Comparison of ENCODE assay signal across 15 mouse cellular contexts in genomic region chr8:105624831-105625230, GRCm38 (mm10). TPM values are rescaled to one million over a fixed set of nuclear protein-coding genes. Genes with fewer than 3 reads are reported as not detected.
DNase-seq lines count a peak whose midpoint lies in the region; ATAC-seq lines count a peak whose summit lies in the region.
"Had no signal": no experiment of that assay in that cellular context is flagged by ENCODE, and none has a peak within 500 bp of the region (broad histone marks: within the 10 kb centered on the region; RNA-seq: fewer than 3 reads in every experiment).

No protein-coding gene starts in this region.

- peaks cover 36% of the 10 kb centered on the region for H3K4me1 ChIP-seq in heart, embryonic 13.5 days
- peaks cover 23% of the 10 kb centered on the region for H3K4me1 ChIP-seq in neural tube, embryonic 11.5 days (ENCODE audit: control insufficient read depth, insufficient read depth, low read length)
- H3K4me1 ChIP-seq in embryonic facial prominence, embryonic 12.5 days: peaks cover 26% of the 10 kb centered on the region
- peaks cover 46% of the 10 kb centered on the region for H3K4me1 ChIP-seq in neural tube, embryonic 13.5 days (replicated peaks)

- H3K36me3 ChIP-seq in heart, embryonic 13.5 days: peaks cover 43% of the 10 kb centered on the region
- peaks cover 3% of the 10 kb centered on the region; the same call in 1 of the 2 replicates for H3K36me3 ChIP-seq in neural tube, embryonic 11.5 days (ENCODE audit: control insufficient read depth, insufficient read depth, low read length)
- peaks cover 22% of the 10 kb centered on the region for H3K36me3 ChIP-seq in embryonic facial prominence, embryonic 12.5 days
- H3K36me3 ChIP-seq in neural tube, embryonic 13.5 days: peaks cover 33% of the 10 kb centered on the region

- no peak overlapping the region for H3K4me2 ChIP-seq in heart, embryonic 13.5 days
- no peak overlapping the region for H3K4me2 ChIP-seq in neural tube, embryonic 11.5 days (ENCODE audit: low read depth)
- no peak overlapping the region for H3K4me2 ChIP-seq in embryonic facial prominence, embryonic 12.5 days (replicated peaks)
- no peak overlapping the region for H3K4me2 ChIP-seq in neural tube, embryonic 13.5 days

- peak overlapping the region; percentile 7; the same call in 1 of the 2 replicates for H3K27ac ChIP-seq in heart, embryonic 13.5 days (replicated peaks)
- H3K27ac ChIP-seq in neural tube, embryonic 11.5 days (ENCODE audit: low read depth, low read length): peak overlapping the region; percentile 71
- peak overlapping the region; percentile 83 for H3K27ac ChIP-seq in embryonic facial prominence, embryonic 12.5 days
- peak overlapping the region; percentile 59; the same call in 1 of the 2 replicates for H3K27ac ChIP-seq in neural tube, embryonic 13.5 days (replicated peaks)
- H3K27ac ChIP-seq: gastrocnemius, adult 2 months had no signal

- no peak for DNase-seq in heart, adult 18-20 months
- DNase-seq in neural tube, embryonic 11.5 days (ENCODE audit: low spot score): no peak
- DNase-seq in neural tube, embryonic 10.5 days (ENCODE audit: extremely low spot score, low spot score): no peak
- DNase-seq in adrenal gland, adult (ENCODE audit: inconsistent age in 2 of 2, low spot score in 1 of 2): no peak
- DNase-seq: cerebellum, postnatal 36 days; gastrocnemius, adult 2 months; lung, postnatal 36 days had no signal

- no peak overlapping the region for H3K4me3 ChIP-seq in heart, embryonic 13.5 days
- H3K4me3 ChIP-seq in neural tube, embryonic 11.5 days (ENCODE audit: low read depth, low read length): no peak overlapping the region
- no peak overlapping the region for H3K4me3 ChIP-seq in embryonic facial prominence, embryonic 12.5 days
- H3K4me3 ChIP-seq in neural tube, embryonic 13.5 days: no peak overlapping the region
- H3K4me3 ChIP-seq: gastrocnemius, adult 2 months; myocyte had no signal

- H3K27me3 ChIP-seq in heart, embryonic 13.5 days (replicated peaks): no peaks in the 10 kb centered on the region
- no peaks in the 10 kb centered on the region for H3K27me3 ChIP-seq in neural tube, embryonic 11.5 days (ENCODE audit: control insufficient read depth, insufficient read depth, low read length)
- H3K27me3 ChIP-seq in embryonic facial prominence, embryonic 12.5 days: no peaks in the 10 kb centered on the region
- no peaks in the 10 kb centered on the region for H3K27me3 ChIP-seq in neural tube, embryonic 13.5 days

- no peak for ATAC-seq in heart, embryonic 13.5 days (ENCODE audit: extremely low read depth, insufficient number of reproducible peaks, low FRiP score, low TSS enrichment)
- ATAC-seq in neural tube, embryonic 11.5 days (ENCODE audit: insufficient read depth, low FRiP score, low TSS enrichment): no peak
- ATAC-seq in embryonic facial prominence, embryonic 12.5 days (ENCODE audit: insufficient number of reproducible peaks, insufficient read depth, low FRiP score, low TSS enrichment): no peak
- ATAC-seq in neural tube, embryonic 13.5 days (ENCODE audit: low read depth): no peak
- no peak for ATAC-seq in megakaryocyte-erythroid progenitor cell, adult 5-6 weeks (replicated peaks; ENCODE audit: low FRiP score, low TSS enrichment, poor library complexity, severe bottlenecking)
- ATAC-seq: intestine, postnatal 0 days had no signal

- 58% methylated on average over 1 of the region's 1 CpGs for WGBS in heart, embryonic 13.5 days
- 61% methylated on average over 1 of the region's 1 CpGs for WGBS in neural tube, embryonic 11.5 days
- 42% methylated on average over 1 of the region's 1 CpGs for WGBS in embryonic facial prominence, embryonic 12.5 days
- 62% methylated on average over 1 of the region's 1 CpGs for WGBS in neural tube, embryonic 13.5 days

- H3K9ac ChIP-seq in heart, embryonic 13.5 days: no peak overlapping the region
- no peak overlapping the region; the same call in 1 of the 2 replicates for H3K9ac ChIP-seq in neural tube, embryonic 11.5 days (ENCODE audit: low read length)
- H3K9ac ChIP-seq in embryonic facial prominence, embryonic 12.5 days: peak overlapping the region; percentile 15; the same call in 1 of the 2 replicates
- H3K9ac ChIP-seq in neural tube, embryonic 13.5 days: no peak overlapping the region

- no peaks in the 10 kb centered on the region for H3K9me3 ChIP-seq in heart, embryonic 13.5 days
- H3K9me3 ChIP-seq in neural tube, embryonic 11.5 days (ENCODE audit: control insufficient read depth, low read length): no peaks in the 10 kb centered on the region
- no peaks in the 10 kb centered on the region for H3K9me3 ChIP-seq in embryonic facial prominence, embryonic 12.5 days
- no peaks in the 10 kb centered on the region for H3K9me3 ChIP-seq in neural tube, embryonic 13.5 days

RNA-seq across cellular contexts. Expression of gene Ctcf, which starts 11.5 kb away (rescaled TPM):
- polyA plus RNA-seq in heart, embryonic 13.5 days (2015; fragmentation: Nextera tagmentation; extraction: Ambion mirVana): 67.1 and 76.2 TPM in 2 replicates
- 10 to 100 TPM; 39.9 to 40.9 TPM for total RNA-seq in heart, adult 18-20 months (2021)
- 98.5 and 111 TPM in 2 replicates for polyA plus RNA-seq in neural tube, embryonic 11.5 days (2014; fragmentation: Nextera tagmentation; extraction: Ambion mirVana)
- polyA plus RNA-seq in embryonic facial prominence, embryonic 12.5 days (2016; fragmentation: Nextera tagmentation; extraction: Ambion mirVana): 138 and 152 TPM in 2 replicates
- 105 and 118 TPM in 2 replicates for polyA plus RNA-seq in neural tube, embryonic 13.5 days (2015; fragmentation: Nextera tagmentation; extraction: Ambion mirVana)
- total RNA-seq in megakaryocyte-erythroid progenitor cell, adult 5-6 weeks (2014; fragmentation: Nextera tagmentation): 96.1 and 112 TPM in 2 replicates
- total RNA-seq in megakaryocyte-erythroid progenitor cell, adult 5-6 weeks (2017): 113 and 160 TPM in 2 replicates

RNA-seq across cellular contexts. Expression of gene Agrp, which starts 12.4 kb away (rescaled TPM):
- polyA plus RNA-seq in heart, embryonic 13.5 days (2015; fragmentation: Nextera tagmentation; extraction: Ambion mirVana): 0.23 TPM in 1 of 2 replicates, not detected in the other
- total RNA-seq in heart, adult 18-20 months (2021): not detected
- polyA plus RNA-seq in neural tube, embryonic 11.5 days (2014; fragmentation: Nextera tagmentation; extraction: Ambion mirVana): 0.66 and 2.1 TPM in 2 replicates
- polyA plus RNA-seq in embryonic facial prominence, embryonic 12.5 days (2016; fragmentation: Nextera tagmentation; extraction: Ambion mirVana): 1.5 and 1.7 TPM in 2 replicates
- polyA plus RNA-seq in neural tube, embryonic 13.5 days (2015; fragmentation: Nextera tagmentation; extraction: Ambion mirVana): 2.0 TPM in 2 replicates
- not detected in 2 replicates for total RNA-seq in megakaryocyte-erythroid progenitor cell, adult 5-6 weeks (2014; fragmentation: Nextera tagmentation)
- total RNA-seq in megakaryocyte-erythroid progenitor cell, adult 5-6 weeks (2017): not detected in 2 replicates
- total RNA-seq: heart, postnatal 25 days; left cerebral cortex, adult 18-20 months had no signal

RNA-seq across cellular contexts. Expression of gene Ripor1, which starts 19.8 kb away (rescaled TPM):
- 32.1 and 32.5 TPM in 2 replicates for polyA plus RNA-seq in heart, embryonic 13.5 days (2015; fragmentation: Nextera tagmentation; extraction: Ambion mirVana)
- total RNA-seq in heart, adult 18-20 months (2021): 10 to 100 TPM; 40.1 to 42.6 TPM
- polyA plus RNA-seq in neural tube, embryonic 11.5 days (2014; fragmentation: Nextera tagmentation; extraction: Ambion mirVana): 19.3 and 20.3 TPM in 2 replicates
- polyA plus RNA-seq in embryonic facial prominence, embryonic 12.5 days (2016; fragmentation: Nextera tagmentation; extraction: Ambion mirVana): 14.6 and 15.3 TPM in 2 replicates
- 30.5 and 35.9 TPM in 2 replicates for polyA plus RNA-seq in neural tube, embryonic 13.5 days (2015; fragmentation: Nextera tagmentation; extraction: Ambion mirVana)
- total RNA-seq in megakaryocyte-erythroid progenitor cell, adult 5-6 weeks (2014; fragmentation: Nextera tagmentation): 148 and 206 TPM in 2 replicates
- 16.7 and 20.6 TPM in 2 replicates for total RNA-seq in megakaryocyte-erythroid progenitor cell, adult 5-6 weeks (2017)

RNA-seq across cellular contexts. Expression of gene Atp6v0d1, which starts 59.0 kb away (rescaled TPM):
- polyA plus RNA-seq in heart, embryonic 13.5 days (2015; fragmentation: Nextera tagmentation; extraction: Ambion mirVana): 58.1 and 60.9 TPM in 2 replicates
- total RNA-seq in heart, adult 18-20 months (2021): 10 to 100 TPM; 50.4 to 53.2 TPM
- polyA plus RNA-seq in neural tube, embryonic 11.5 days (2014; fragmentation: Nextera tagmentation; extraction: Ambion mirVana): 137 and 148 TPM in 2 replicates
- 75.4 and 84.3 TPM in 2 replicates for polyA plus RNA-seq in embryonic facial prominence, embryonic 12.5 days (2016; fragmentation: Nextera tagmentation; extraction: Ambion mirVana)
- 195 and 211 TPM in 2 replicates for polyA plus RNA-seq in neural tube, embryonic 13.5 days (2015; fragmentation: Nextera tagmentation; extraction: Ambion mirVana)
- 51.9 and 70.3 TPM in 2 replicates for total RNA-seq in megakaryocyte-erythroid progenitor cell, adult 5-6 weeks (2014; fragmentation: Nextera tagmentation)
- total RNA-seq in megakaryocyte-erythroid progenitor cell, adult 5-6 weeks (2017): 21.0 and 32.0 TPM in 2 replicates

Comparison
In these comparisons a context has a peak if more than half of its experiments do, and no peak if none do; other contexts are left out.
1. H3K27ac ChIP-seq: peak in every context shown above with its lines; median percentile 83 in embryonic facial prominence, embryonic 12.5 days; 71 in neural tube, embryonic 11.5 days; 59 in neural tube, embryonic 13.5 days; 7 in heart, embryonic 13.5 days.